Mouse (Mus musculus): ENCODE data around the gene Wdr53. TPM values are rescaled to one million over a fixed set of nuclear protein-coding genes. Genes with fewer than 3 reads are reported as not detected.
A peak's percentile ranks its signal among the peaks of the same experiment; 100 is the strongest.
"Not testable (repeated sequence)": the region's sequence is repeated elsewhere in the genome, so short reads cannot be mapped to it uniquely, and the experiment has no call there.

Wdr53 gene
- total and polyA plus RNA-seq, 3 experiments, result 18.0 to 20.9 TPM; not detected in 1

DNA sequence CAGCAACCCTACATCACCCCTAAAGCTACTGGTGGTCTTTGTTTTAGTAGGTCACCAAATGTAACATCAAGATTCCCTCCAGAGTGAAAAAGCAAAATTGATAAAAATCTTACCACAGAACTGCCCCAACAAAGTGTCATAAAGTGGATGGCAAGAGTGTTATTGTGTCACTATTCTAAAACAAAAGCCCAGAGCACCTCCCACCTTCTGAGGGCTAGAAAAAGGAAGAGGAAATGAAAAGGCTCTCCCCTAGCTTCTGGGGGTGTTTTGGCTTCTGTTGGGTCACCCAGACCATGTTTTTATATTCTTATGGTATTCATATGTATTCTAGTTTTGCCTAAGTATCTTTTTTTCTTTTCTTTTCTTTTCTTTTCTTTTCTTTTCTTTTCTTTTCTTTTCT lies 24.6 kb upstream of the Wdr53 start:
- peak overlapping the region in 1 of 2 experiments; percentile 2; a peak in 1 of 4 replicates for H3K4me3 ChIP-seq (ENCODE audit: control insufficient read depth in 1 of 2, insufficient read depth in 1 of 2, low read depth in 2 of 2, low read length in 2 of 2)

DNA sequence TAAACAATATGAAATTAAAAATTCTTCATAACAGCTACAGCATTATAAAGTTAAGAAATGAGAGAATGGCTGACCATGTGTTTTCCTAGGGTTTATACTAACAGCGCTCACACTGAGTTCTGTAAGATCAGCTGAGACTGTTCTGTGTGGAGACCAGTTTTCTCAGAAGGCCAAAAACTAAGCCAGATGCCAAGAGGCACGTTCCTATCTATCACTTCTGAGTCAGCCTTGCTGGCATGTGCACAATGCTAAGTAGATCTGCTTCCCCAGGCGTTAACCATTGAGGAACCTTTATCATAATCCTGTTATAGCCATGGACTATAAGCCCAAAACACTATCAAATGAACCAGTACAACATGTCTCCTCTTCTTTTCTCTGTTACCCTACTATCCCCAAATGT lies 15.0 kb upstream of the Wdr53 start:
- peak; percentile 59 for DNase-seq (ENCODE audit: low read depth, low spot score)
- H3K4me3 ChIP-seq (ENCODE audit: control insufficient read depth in 1 of 2, insufficient read depth in 1 of 2, low read depth in 2 of 2, low read length in 2 of 2); H3K9ac ChIP-seq (ENCODE audit: control insufficient read depth, low read depth, low read length, poor library complexity, severe bottlenecking); H3K9me3 ChIP-seq (replicated peaks; ENCODE audit: insufficient read depth, low read length); H3K79me2 ChIP-seq (ENCODE audit: control insufficient read depth, insufficient read depth, low read length, poor library complexity); H3K36me3 ChIP-seq (ENCODE audit: control insufficient read depth in 1 of 2, insufficient read depth in 2 of 2, low read length in 2 of 2); H3K4me1 ChIP-seq (ENCODE audit: control insufficient read depth in 1 of 2, insufficient read depth in 2 of 2, low read length in 2 of 2); H3K27ac ChIP-seq (ENCODE audit: control insufficient read depth, low read depth, low read length); H3K27me3 ChIP-seq (ENCODE audit: control insufficient read depth in 1 of 2, insufficient read depth in 2 of 2, low read length in 2 of 2): not testable (repeated sequence)
- TF ChIP-seq MXI1 (IDR thresholded peaks at IDR 0.05; ENCODE audit: low read depth, low read length) (peak; percentile 48; the same call in 1 of the 2 replicates), GATA1 (IDR thresholded peaks at IDR 0.05; ENCODE audit: low read depth, low read length) (peak; percentile 37; the same call in 1 of the 2 replicates), ETS1 (IDR thresholded peaks at IDR 0.05; ENCODE audit: low read depth, low read length) (0 out of 2 replicates have a peak, but pooled peaks have one; percentile 33), BHLHE40 (IDR thresholded peaks at IDR 0.05; ENCODE audit: borderline replicate concordance, low read depth, low read length) (peak; percentile 76), MAX (IDR thresholded peaks at IDR 0.05; ENCODE audit: low read length) (peak; percentile 65; the same call in 1 of the 2 replicates), MYC (IDR thresholded peaks at IDR 0.05; ENCODE audit: low read depth, low read length) (0 out of 2 replicates have a peak, but pooled peaks have one; percentile 32), RCOR1 (IDR thresholded peaks at IDR 0.05; ENCODE audit: low read depth, low read length) (peak; percentile 22; the same call in 1 of the 2 replicates), EP300 (IDR thresholded peaks at IDR 0.05; ENCODE audit: low read depth in 1 of 2, low read length in 2 of 2) (peak in 1 of 2 experiments; percentile 44; a peak in 2 of 4 replicates), SIN3A (IDR thresholded peaks at IDR 0.05; ENCODE audit: low read length) (0 out of 2 replicates have a peak, but pooled peaks have one; percentile 31)

More for the DNA sequence above, 24.6 kb upstream of the Wdr53 start:
- Histone ChIP-seq H3K9ac (ENCODE audit: control insufficient read depth, low read depth, low read length, poor library complexity, severe bottlenecking) (no peak overlapping the region), H3K27me3 (ENCODE audit: control insufficient read depth in 1 of 2, insufficient read depth in 2 of 2, low read length in 2 of 2) (no peaks in the 10 kb centered on the region), H3K79me2 (ENCODE audit: control insufficient read depth, insufficient read depth, low read length, poor library complexity) (no peaks in the 10 kb centered on the region), H3K27ac (ENCODE audit: control insufficient read depth, low read depth, low read length) (no peak overlapping the region), H3K36me3 (ENCODE audit: control insufficient read depth in 1 of 2, insufficient read depth in 2 of 2, low read length in 2 of 2) (peaks cover 0 to 12% of the 10 kb centered on the region in 2 experiments; a peak in 2 of 4 replicates), H3K4me1 (ENCODE audit: control insufficient read depth in 1 of 2, insufficient read depth in 2 of 2, low read length in 2 of 2) (peaks cover 7 to 8% of the 10 kb centered on the region in 2 experiments), H3K9me3 (replicated peaks; ENCODE audit: insufficient read depth, low read length) (no peaks in the 10 kb centered on the region)
- TF ChIP-seq MEF2A (IDR thresholded peaks at IDR 0.05; ENCODE audit: extremely low read depth, insufficient replicate concordance, low read depth, low read length, poor library complexity, severe bottlenecking) (no peak), CHD2 (IDR thresholded peaks at IDR 0.05; ENCODE audit: low read length) (no peak), RCOR1 (IDR thresholded peaks at IDR 0.05; ENCODE audit: low read depth, low read length) (no peak), ZC3H11A (IDR thresholded peaks at IDR 0.05; ENCODE audit: low read depth, low read length) (no peak)
- peak; percentile 58 for DNase-seq (ENCODE audit: low read depth, low spot score)

DNA sequence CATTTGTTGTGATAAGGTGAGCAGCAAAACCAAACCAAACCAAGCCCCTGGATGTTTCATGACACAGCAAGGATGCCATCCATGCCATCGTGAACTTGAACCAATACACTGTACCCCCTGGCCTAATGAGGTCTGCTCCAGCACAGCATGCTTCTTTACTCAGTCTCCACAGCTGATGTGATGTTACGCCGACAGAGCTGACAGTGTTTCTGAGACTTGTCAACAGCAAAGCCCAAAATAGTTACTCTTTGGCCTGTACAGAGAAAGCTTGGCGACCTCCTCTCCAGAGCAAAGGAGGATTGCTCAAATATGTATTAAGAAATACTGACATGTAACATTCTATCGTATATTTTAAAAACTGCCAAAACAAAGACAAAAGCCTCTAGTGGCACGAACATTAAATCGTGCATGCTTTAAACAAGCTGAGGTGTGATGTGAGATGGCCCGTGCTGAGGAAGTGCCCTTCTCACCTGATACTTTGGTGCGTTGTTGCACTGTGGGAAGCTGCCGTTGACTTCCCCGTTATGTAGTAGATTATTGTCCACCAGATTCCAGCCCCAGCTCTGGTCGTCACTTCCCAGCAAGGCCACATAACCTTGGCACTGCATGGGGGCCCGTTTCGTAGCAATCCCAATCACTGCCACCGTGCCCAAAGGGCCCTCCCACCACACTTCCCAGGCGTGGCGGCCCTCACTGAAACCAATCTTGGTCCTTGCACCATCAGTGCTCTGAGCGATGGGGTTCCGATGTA lies 8.9 kb upstream of the Wdr53 start:
- no peaks in the 10 kb centered on the region for H3K27me3 ChIP-seq (ENCODE audit: control insufficient read depth in 1 of 2, insufficient read depth in 2 of 2, low read length in 2 of 2)
- no peak overlapping the region for H3K9ac ChIP-seq (ENCODE audit: control insufficient read depth, low read depth, low read length, poor library complexity, severe bottlenecking)
- H3K4me1 ChIP-seq (ENCODE audit: control insufficient read depth in 1 of 2, insufficient read depth in 2 of 2, low read length in 2 of 2), result no peaks in the 10 kb centered on the region
- peaks cover 15% of the 10 kb centered on the region for H3K79me2 ChIP-seq (ENCODE audit: control insufficient read depth, insufficient read depth, low read length, poor library complexity)
- no peak for DNase-seq (ENCODE audit: low read depth, low spot score)
- H3K9me3 ChIP-seq (replicated peaks; ENCODE audit: insufficient read depth, low read length), result no peaks in the 10 kb centered on the region
- H3K36me3 ChIP-seq (ENCODE audit: control insufficient read depth in 1 of 2, insufficient read depth in 2 of 2, low read length in 2 of 2), result peaks cover 3 to 5% of the 10 kb centered on the region in 2 experiments; a peak in 3 of 4 replicates
- H3K27ac ChIP-seq (ENCODE audit: control insufficient read depth, low read depth, low read length), result no peak overlapping the region
- no peak overlapping the region for H3K4me3 ChIP-seq (ENCODE audit: control insufficient read depth in 1 of 2, insufficient read depth in 1 of 2, low read depth in 2 of 2, low read length in 2 of 2)
- no peak for TF ChIP-seq GATA1 (IDR thresholded peaks at IDR 0.05; ENCODE audit: low read depth, low read length)
- TF ChIP-seq MAZ (IDR thresholded peaks at IDR 0.05; ENCODE audit: low read depth, low read length), result no peak
- no peak for TF ChIP-seq POLR2AphosphoS5 (IDR thresholded peaks at IDR 0.05; ENCODE audit: borderline replicate concordance, low read depth, low read length)
- no peak for TF ChIP-seq JUND (IDR thresholded peaks at IDR 0.05; ENCODE audit: low read depth, low read length)
- no peak for TF ChIP-seq RCOR1 (IDR thresholded peaks at IDR 0.05; ENCODE audit: low read depth, low read length)
- TF ChIP-seq MXI1 (IDR thresholded peaks at IDR 0.05; ENCODE audit: low read depth, low read length), result no peak
- TF ChIP-seq CTCF (IDR thresholded peaks at IDR 0.05 in 2 of 3, conservative IDR thresholded peaks at IDR 0.05 in 1 of 3; ENCODE audit: control insufficient read depth in 1 of 3, insufficient read depth in 1 of 3, low read depth in 2 of 3, low read length in 3 of 3, poor library complexity in 1 of 3, severe bottlenecking in 1 of 3), result no peak
- TF ChIP-seq ZKSCAN1 (IDR thresholded peaks at IDR 0.05; ENCODE audit: low read depth, low read length), result no peak
- no peak for TF ChIP-seq NELFE (IDR thresholded peaks at IDR 0.05; ENCODE audit: low read depth, low read length)
- TF ChIP-seq EP300 (IDR thresholded peaks at IDR 0.05; ENCODE audit: low read depth in 1 of 2, low read length in 2 of 2), result no peak
- no peak for TF ChIP-seq KAT2A (conservative IDR thresholded peaks at IDR 0.05; ENCODE audit: low read depth, low read length)
- no peak for TF ChIP-seq MAX (IDR thresholded peaks at IDR 0.05; ENCODE audit: low read length)
- no peak for TF ChIP-seq NRF1 (IDR thresholded peaks at IDR 0.05; ENCODE audit: insufficient read depth, low read depth, low read length, poor library complexity, severe bottlenecking)
- TF ChIP-seq ELF1 (IDR thresholded peaks at IDR 0.05; ENCODE audit: low read depth, low read length), result no peak
- TF ChIP-seq TBP (IDR thresholded peaks at IDR 0.05; ENCODE audit: low read depth, low read length), result no peak
- TF ChIP-seq SMC3 (IDR thresholded peaks at IDR 0.05; ENCODE audit: low read depth, low read length), result no peak

Data from MEL (cell line).